8 mouse cellular contexts compared by ENCODE assay signal in the genomic region with DNA sequence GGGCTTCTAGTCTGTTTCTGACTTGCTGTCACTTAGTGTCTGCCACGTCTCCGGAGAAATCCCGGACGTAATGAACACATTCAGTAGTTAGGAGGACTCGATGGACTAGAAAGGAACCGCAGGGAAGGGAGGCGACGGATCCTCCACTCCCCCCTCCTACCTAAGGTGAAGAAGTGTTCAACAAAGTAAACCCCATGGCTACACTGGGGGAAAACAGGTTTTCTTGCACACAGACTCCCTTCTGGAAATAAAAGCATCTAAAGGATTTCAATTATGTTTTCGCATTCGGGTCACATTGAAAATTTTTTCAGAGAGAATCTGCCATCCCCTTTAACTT. TPM values are rescaled to one million over a fixed set of nuclear protein-coding genes. Genes with fewer than 3 reads are reported as not detected.
DNase-seq lines count a peak whose midpoint lies in the region; ATAC-seq and TF ChIP-seq lines count a peak whose summit lies in the region.

No protein-coding gene starts in this region.

- no peak for TF ChIP-seq CTCF in lung, adult 2 months (IDR thresholded peaks at IDR 0.05; ENCODE audit: insufficient read depth, low read length)
- TF ChIP-seq CTCF in embryonic fibroblast, embryonic 13.5 days (IDR thresholded peaks at IDR 0.05; ENCODE audit: borderline replicate concordance, insufficient read depth, low read length) = no peak
- no peak for TF ChIP-seq CTCF in small intestine, adult 2 months (IDR thresholded peaks at IDR 0.05; ENCODE audit: extremely low read depth, insufficient read length, insufficient replicate concordance, low read depth, low read length)

- H3K4me3 ChIP-seq in lung, adult 2 months (replicated peaks; ENCODE audit: extremely low read depth, low read depth, low read length) = peak overlapping the region; percentile 77
- peak overlapping the region; percentile 55 for H3K4me3 ChIP-seq in embryonic fibroblast, embryonic 13.5 days (ENCODE audit: insufficient read depth, low read length)
- peak overlapping the region; percentile 62 for H3K4me3 ChIP-seq in limb, embryonic 13.5 days
- H3K4me3 ChIP-seq in small intestine, adult 2 months (ENCODE audit: low read depth, low read length) = peak overlapping the region; percentile 85

- ATAC-seq in limb, embryonic 13.5 days (ENCODE audit: low FRiP score, low read depth) = peak; percentile 65; the same call in 1 of the 2 replicates

- H3K4me2 ChIP-seq in limb, embryonic 13.5 days (replicated peaks) = peak overlapping the region; percentile 92

- peaks cover 28% of the 10 kb centered on the region for H3K36me3 ChIP-seq in limb, embryonic 13.5 days
- 0 out of 2 replicates have a peak, but pooled peaks cover 1% of the 10 kb centered on the region for H3K36me3 ChIP-seq in small intestine, adult 2 months (ENCODE audit: control insufficient read depth, insufficient read depth, low read length)

- DNase-seq in lung, adult 2 months = no peak
- DNase-seq in lung, postnatal 36 days = no peak
- no peak for DNase-seq in urinary bladder, postnatal 14 days (ENCODE audit: low spot score)
- DNase-seq in urinary bladder, adult 2 months (ENCODE audit: low spot score) = no peak
- no peak for DNase-seq in adrenal gland, adult 18-20 months (ENCODE audit: low spot score in 2 of 2)

- H3K27ac ChIP-seq in embryonic fibroblast, embryonic 13.5 days (ENCODE audit: insufficient read depth, low read length) = peak overlapping the region; percentile 64
- peak overlapping the region; percentile 79 for H3K27ac ChIP-seq in limb, embryonic 13.5 days
- no peak overlapping the region for H3K27ac ChIP-seq in small intestine, adult 2 months (ENCODE audit: insufficient read depth, low read depth, low read length)

- no peak for TF ChIP-seq POLR2A in lung, adult 2 months (IDR thresholded peaks at IDR 0.05; ENCODE audit: borderline replicate concordance, extremely low read depth, low read depth, low read length)
- TF ChIP-seq POLR2A in embryonic fibroblast, embryonic 13.5 days (IDR thresholded peaks at IDR 0.05; ENCODE audit: low read depth, low read length) = no peak
- no peak for TF ChIP-seq POLR2A in small intestine, adult 2 months (IDR thresholded peaks at IDR 0.05; ENCODE audit: low read depth, low read length)

- H3K4me1 ChIP-seq in lung, adult 2 months (ENCODE audit: control insufficient read depth, insufficient read depth, low read length) = peaks cover 3% of the 10 kb centered on the region; the same call in 1 of the 2 replicates
- H3K4me1 ChIP-seq in embryonic fibroblast, embryonic 13.5 days (ENCODE audit: control insufficient read depth, insufficient read depth, low read length) = 0 out of 2 replicates have a peak, but pooled peaks cover 3% of the 10 kb centered on the region
- peaks cover 10% of the 10 kb centered on the region; the same call in 1 of the 2 replicates for H3K4me1 ChIP-seq in limb, embryonic 13.5 days
- H3K4me1 ChIP-seq in small intestine, adult 2 months (ENCODE audit: control insufficient read depth, insufficient read depth, insufficient read length, low read length) = peaks cover 8% of the 10 kb centered on the region; the same call in 1 of the 2 replicates

- no peaks in the 10 kb centered on the region for H3K9me3 ChIP-seq in limb, embryonic 13.5 days

- WGBS in lung, adult 2 months = 8% methylated on average over 10 of the region's 10 CpGs
- WGBS in limb, embryonic 13.5 days = 8% methylated on average over 10 of the region's 10 CpGs
- WGBS in small intestine, adult 2 months = 10% methylated on average over 10 of the region's 10 CpGs

- no peaks in the 10 kb centered on the region for H3K27me3 ChIP-seq in limb, embryonic 13.5 days
- no peaks in the 10 kb centered on the region for H3K27me3 ChIP-seq in small intestine, adult 2 months (ENCODE audit: control insufficient read depth, insufficient read depth, low read length)

- peak overlapping the region; percentile 85 for H3K9ac ChIP-seq in limb, embryonic 13.5 days

RNA-seq across cellular contexts. Expression of gene Tmed3, which starts 0.3 kb away (rescaled TPM):
- 82.2 and 94.2 TPM in 2 replicates for polyA plus RNA-seq in lung, adult 2 months (2012; rRNA removed)
- polyA plus RNA-seq in embryonic fibroblast, embryonic 13.5 days (2011; ENCODE audit: insufficient read length, low read depth, missing spikeins) = 119 and 129 TPM in 2 replicates
- 110 and 113 TPM in 2 replicates for polyA plus RNA-seq in limb, embryonic 13.5 days (2015; fragmentation: Nextera tagmentation; extraction: Ambion mirVana)
- polyA plus RNA-seq in small intestine, adult 2 months (2012; rRNA removed) = 55.5 and 60.5 TPM in 2 replicates
- polyA plus RNA-seq in urinary bladder, adult 2 months (2012; rRNA removed) = 132 and 133 TPM in 2 replicates
- 10 to 100 TPM; 64.0 to 83.4 TPM for total RNA-seq in adrenal gland, adult 18-20 months (2021)

RNA-seq across cellular contexts. Expression of gene Ankrd34c, which starts 33.1 kb away (rescaled TPM):
- not detected in 2 replicates for polyA plus RNA-seq in lung, adult 2 months (2012; rRNA removed)
- not detected in 2 replicates for polyA plus RNA-seq in embryonic fibroblast, embryonic 13.5 days (2011; ENCODE audit: insufficient read length, low read depth, missing spikeins)
- polyA plus RNA-seq in limb, embryonic 13.5 days (2015; fragmentation: Nextera tagmentation; extraction: Ambion mirVana) = not detected in 2 replicates
- polyA plus RNA-seq in small intestine, adult 2 months (2012; rRNA removed) = not detected in 2 replicates
- 0.01 and 0.06 TPM in 2 replicates for polyA plus RNA-seq in urinary bladder, adult 2 months (2012; rRNA removed)
- total RNA-seq in adrenal gland, adult 18-20 months (2021) = not detected
